Mouse (Mus musculus): ENCODE measurements around the gene Rgs5. TPM values are rescaled to one million over a fixed set of nuclear protein-coding genes. Genes with fewer than 3 reads are reported as not detected.
A peak's percentile ranks its signal among the peaks of the same experiment; 100 is the strongest.

The Rgs5 gene
- polyA plus RNA-seq (2012; rRNA removed) = 2.0 and 5.6 TPM in 2 replicates

- WGBS = 6% methylated on average over 8 of the region's 8 CpGs
- DNase-seq = no peak
These were observed at the start of gene Rgs5 for GRCm38 (mm10) chr1:169655256-169655655. TSS of gene Rgs5 (plus strand) at chr1:169655501.

GRCm38 (mm10) chr1:169606164-169606563, 49.1 kb upstream of the Rgs5 start:
- 73% methylated on average over 3 of the region's 3 CpGs for WGBS
- Histone ChIP-seq H3K4me1 (ENCODE audit: control insufficient read depth, insufficient read depth, low read length) (no peaks in the 10 kb centered on the region), H3K4me3 (replicated peaks; ENCODE audit: extremely low read depth, low read depth, low read length) (no peak overlapping the region)
- no peak for DNase-seq
- TF ChIP-seq CTCF (IDR thresholded peaks at IDR 0.05; ENCODE audit: insufficient read depth, low read length) (no peak), POLR2A (IDR thresholded peaks at IDR 0.05; ENCODE audit: borderline replicate concordance, extremely low read depth, low read depth, low read length) (no peak)

More at GRCm38 (mm10) chr1:169655256-169655655, at the start of gene Rgs5:
- H3K4me1 ChIP-seq (ENCODE audit: control insufficient read depth, insufficient read depth, low read length) = peaks cover 5% of the 10 kb centered on the region
- no peak for TF ChIP-seq CTCF (IDR thresholded peaks at IDR 0.05; ENCODE audit: insufficient read depth, low read length)
- TF ChIP-seq POLR2A (IDR thresholded peaks at IDR 0.05; ENCODE audit: borderline replicate concordance, extremely low read depth, low read depth, low read length) = no peak
- peak within 1 kb of the TSS; percentile 13 for H3K4me3 ChIP-seq (replicated peaks; ENCODE audit: extremely low read depth, low read depth, low read length)

- WGBS = 60% methylated on average over 7 of the region's 7 CpGs
- TF ChIP-seq CTCF (IDR thresholded peaks at IDR 0.05; ENCODE audit: insufficient read depth, low read length) (no peak), POLR2A (IDR thresholded peaks at IDR 0.05; ENCODE audit: borderline replicate concordance, extremely low read depth, low read depth, low read length) (no peak)
- no peak for DNase-seq
- Histone ChIP-seq H3K4me1 (ENCODE audit: control insufficient read depth, insufficient read depth, low read length) (no peaks in the 10 kb centered on the region), H3K4me3 (replicated peaks; ENCODE audit: extremely low read depth, low read depth, low read length) (no peak overlapping the region)
These were observed 25.6 kb upstream of the Rgs5 start for GRCm38 (mm10) chr1:169629738-169630137.

- DNase-seq = no peak
- no peak for TF ChIP-seq POLR2A (IDR thresholded peaks at IDR 0.05; ENCODE audit: borderline replicate concordance, extremely low read depth, low read depth, low read length)
- TF ChIP-seq CTCF (IDR thresholded peaks at IDR 0.05; ENCODE audit: insufficient read depth, low read length) = no peak
- Histone ChIP-seq H3K4me1 (ENCODE audit: control insufficient read depth, insufficient read depth, low read length) (no peaks in the 10 kb centered on the region), H3K4me3 (replicated peaks; ENCODE audit: extremely low read depth, low read depth, low read length) (no peak overlapping the region)
- 50% methylated on average over 14 of the region's 14 CpGs for WGBS
These were observed 18.0 kb upstream of the Rgs5 start for GRCm38 (mm10) chr1:169637251-169637750.

- TF ChIP-seq CTCF (IDR thresholded peaks at IDR 0.05; ENCODE audit: insufficient read depth, low read length) (no peak), POLR2A (IDR thresholded peaks at IDR 0.05; ENCODE audit: borderline replicate concordance, extremely low read depth, low read depth, low read length) (no peak)
- Histone ChIP-seq H3K4me1 (ENCODE audit: control insufficient read depth, insufficient read depth, low read length) (no peaks in the 10 kb centered on the region), H3K4me3 (replicated peaks; ENCODE audit: extremely low read depth, low read depth, low read length) (no peak overlapping the region)
- WGBS = 72% methylated on average over 7 of the region's 7 CpGs
- DNase-seq = no peak
These were observed 10.2 kb upstream of the Rgs5 start for GRCm38 (mm10) chr1:169644884-169645653.

GRCm38 (mm10) chr1:169659479-169659878, 4.2 kb downstream of the Rgs5 start:
- no peak overlapping the region for H3K4me3 ChIP-seq (replicated peaks; ENCODE audit: extremely low read depth, low read depth, low read length)

GRCm38 (mm10) chr1:169667328-169667727, 12.0 kb downstream of the Rgs5 start:
- DNase-seq = no peak
- Histone ChIP-seq H3K4me3 (replicated peaks; ENCODE audit: extremely low read depth, low read depth, low read length) (no peak overlapping the region), H3K4me1 (ENCODE audit: control insufficient read depth, insufficient read depth, low read length) (no peaks in the 10 kb centered on the region)
- TF ChIP-seq POLR2A (IDR thresholded peaks at IDR 0.05; ENCODE audit: borderline replicate concordance, extremely low read depth, low read depth, low read length) = no peak
- TF ChIP-seq CTCF (IDR thresholded peaks at IDR 0.05; ENCODE audit: insufficient read depth, low read length) = no peak
- WGBS = 53% methylated on average over 4 of the region's 4 CpGs

More at GRCm38 (mm10) chr1:169659479-169659878, 4.2 kb downstream of the Rgs5 start:
- TF ChIP-seq POLR2A (IDR thresholded peaks at IDR 0.05; ENCODE audit: borderline replicate concordance, extremely low read depth, low read depth, low read length) (no peak), CTCF (IDR thresholded peaks at IDR 0.05; ENCODE audit: insufficient read depth, low read length) (no peak)
- peaks cover 5% of the 10 kb centered on the region for H3K4me1 ChIP-seq (ENCODE audit: control insufficient read depth, insufficient read depth, low read length)
- DNase-seq = no peak
- 12% methylated on average over 4 of the region's 4 CpGs for WGBS

- peak; percentile 8 for DNase-seq
- H3K4me1 ChIP-seq (ENCODE audit: control insufficient read depth, insufficient read depth, low read length) = no peaks in the 10 kb centered on the region; the same call in 1 of the 2 replicates
- no peak for TF ChIP-seq POLR2A (IDR thresholded peaks at IDR 0.05; ENCODE audit: borderline replicate concordance, extremely low read depth, low read depth, low read length)
- peak; percentile 26; the same call in 1 of the 2 replicates for TF ChIP-seq CTCF (IDR thresholded peaks at IDR 0.05; ENCODE audit: insufficient read depth, low read length)
- no peak overlapping the region for H3K4me3 ChIP-seq (replicated peaks; ENCODE audit: extremely low read depth, low read depth, low read length)
- WGBS = 50% methylated on average over 1 of the region's 1 CpGs
These were observed 15.4 kb downstream of the Rgs5 start for GRCm38 (mm10) chr1:169670705-169671104.

- H3K4me3 ChIP-seq (replicated peaks; ENCODE audit: extremely low read depth, low read depth, low read length) = no peak overlapping the region
- H3K4me1 ChIP-seq (ENCODE audit: control insufficient read depth, insufficient read depth, low read length) = no peaks in the 10 kb centered on the region; the same call in 1 of the 2 replicates
- DNase-seq = no peak
- TF ChIP-seq POLR2A (IDR thresholded peaks at IDR 0.05; ENCODE audit: borderline replicate concordance, extremely low read depth, low read depth, low read length) = no peak
- no peak for TF ChIP-seq CTCF (IDR thresholded peaks at IDR 0.05; ENCODE audit: insufficient read depth, low read length)
- 64% methylated on average over 2 of the region's 2 CpGs for WGBS
These were observed 16.5 kb downstream of the Rgs5 start for GRCm38 (mm10) chr1:169671801-169672200.

GRCm38 (mm10) chr1:169672272-169672671, 17.0 kb downstream of the Rgs5 start:
- Histone ChIP-seq H3K4me1 (ENCODE audit: control insufficient read depth, insufficient read depth, low read length) (no peaks in the 10 kb centered on the region; the same call in 1 of the 2 replicates), H3K4me3 (replicated peaks; ENCODE audit: extremely low read depth, low read depth, low read length) (no peak overlapping the region)
- no peak for TF ChIP-seq POLR2A (IDR thresholded peaks at IDR 0.05; ENCODE audit: borderline replicate concordance, extremely low read depth, low read depth, low read length)
- DNase-seq = no peak
- 67% methylated on average over 4 of the region's 4 CpGs for WGBS

Data from lung, adult 2 months (tissue).